Mouse (Mus musculus) CH12.LX (cell line): ENCODE data around the gene BB287469.
"Not testable (repeated sequence)": the region's sequence is repeated elsewhere in the genome, so short reads cannot be mapped to it uniquely, and the experiment has no call there.

ENCODE experiments used
- BHLHE40 ChIP-seq: IDR thresholded peaks from 2 replicates; pipeline ENCODE4 v1.6.1; 2011; ENCODE audit warnings: mild to moderate bottlenecking, low read depth, low read length, improper control_type of control experiment
- CTCF ChIP-seq, 2 experiments: IDR thresholded peaks in 1 of 2; conservative IDR thresholded peaks in 1 of 2; 2 replicates each; pipeline ENCODE4 v1.5.1; 2011 to 2012; ENCODE audit warnings: low read depth in 2 of 2, low read length in 2 of 2, improper control_type of control experiment in 1 of 2, inconsistent platforms in 1 of 2, mild to moderate bottlenecking in 1 of 2, moderate library complexity in 1 of 2
- E2F4 ChIP-seq: IDR thresholded peaks from 2 replicates; pipeline ENCODE4 v1.6.1; 2011; ENCODE audit warnings: low read depth, low read length, improper control_type of control experiment; ENCODE audit not compliant: insufficient replicate concordance
- EP300 ChIP-seq: IDR thresholded peaks from 2 replicates; pipeline ENCODE4 v1.6.1; 2011; ENCODE audit warnings: low read length, improper control_type of control experiment
- IRF4 ChIP-seq: IDR thresholded peaks from 2 replicates; pipeline ENCODE4 v1.6.1; 2014; ENCODE audit warnings: low read depth, mild to moderate bottlenecking, inconsistent platforms, low read length, improper control_type of control experiment
- MAX ChIP-seq: IDR thresholded peaks from 2 replicates; pipeline ENCODE4 v1.6.1; 2011; ENCODE audit warnings: low read length, improper control_type of control experiment
- NRF1 ChIP-seq: IDR thresholded peaks from 2 replicates; pipeline ENCODE4 v1.6.1; 2014; ENCODE audit warnings: low read depth, mild to moderate bottlenecking, inconsistent platforms, low read length, improper control_type of control experiment, moderate library complexity
- POLR2A ChIP-seq: IDR thresholded peaks from 2 replicates; pipeline ENCODE4 v1.6.1; 2011; ENCODE audit warnings: low read depth, mild to moderate bottlenecking, improper control_type of control experiment, low read length
- POLR2AphosphoS2 ChIP-seq: IDR thresholded peaks from 2 replicates; pipeline ENCODE4 v1.6.1; 2011; ENCODE audit warnings: low read depth, low read length, improper control_type of control experiment
- RAD21 ChIP-seq: IDR thresholded peaks from 2 replicates; pipeline ENCODE4 v1.6.1; 2011; ENCODE audit warnings: low read depth, mild to moderate bottlenecking, low read length, improper control_type of control experiment, moderate library complexity
- UBTF ChIP-seq: IDR thresholded peaks from 2 replicates; pipeline ENCODE4 v1.6.1; 2012; ENCODE audit warnings: low read depth, mild to moderate bottlenecking, inconsistent platforms, low read length, improper control_type of control experiment, moderate library complexity
- USF1 ChIP-seq: IDR thresholded peaks from 2 replicates; pipeline ENCODE4 v1.6.1; 2014; ENCODE audit warnings: low read depth, mild to moderate bottlenecking, inconsistent platforms, low read length, improper control_type of control experiment

GRCm38 (mm10) chr12:87795212-87795611 is 21.2 kb upstream of the BB287469 start, which contains the start of gene Gm21936:
- not testable (repeated sequence) for TF ChIP-seq POLR2A; CTCF (conservative IDR thresholded peaks at IDR 0.05 in 1 of 2, IDR thresholded peaks at IDR 0.05 in 1 of 2; ENCODE audit: low read depth in 2 of 2, low read length in 2 of 2); BHLHE40; UBTF; POLR2AphosphoS2; MAX; RAD21; USF1; EP300; E2F4; IRF4; NRF1
